Mouse (Mus musculus) heart, embryonic 13.5 days (tissue): ENCODE data around the gene Iqgap1. TPM values are rescaled to one million over a fixed set of nuclear protein-coding genes. Genes with fewer than 3 reads are reported as not detected.
"Not testable (repeated sequence)": the region's sequence is repeated elsewhere in the genome, so short reads cannot be mapped to it uniquely, and the experiment has no call there.

Source experiments
- ATAC-seq: fragments of 200-750 bp; cut with Nextera tagmentation; 2 replicates; pipeline ENCODE4 v1.8.0; 2017; ENCODE audit warnings: moderate TSS enrichment; ENCODE audit not compliant: insufficient number of reproducible peaks, low FRiP score, low TSS enrichment; ENCODE audit errors: extremely low read depth
- H3K27ac ChIP-seq: fragments of 300-500 bp; sonication (generic); replicated peaks from 2 replicates; pipeline ENCODE4 v1.5.1; 2015; ENCODE audit warnings: moderate library complexity, mild to moderate bottlenecking, inconsistent platforms
- H3K27me3 ChIP-seq: fragments of 300-500 bp; sonication (generic); replicated peaks from 2 replicates; pipeline ENCODE4 v1.6.1; 2015; ENCODE audit warnings: mild to moderate bottlenecking, inconsistent platforms
- H3K36me3 ChIP-seq: fragments of 300-500 bp; sonication (generic); 2 replicates; pipeline ENCODE4 v1.6.1; 2015; ENCODE audit warnings: mild to moderate bottlenecking, inconsistent platforms
- H3K4me1 ChIP-seq: fragments of 300-500 bp; sonication (generic); 2 replicates; pipeline ENCODE4 v1.6.1; 2015; ENCODE audit warnings: inconsistent platforms
- H3K4me2 ChIP-seq: fragments of 300-500 bp; sonication (generic); 2 replicates; pipeline ENCODE4 v1.6.1; 2015; ENCODE audit warnings: inconsistent platforms, mild to moderate bottlenecking, moderate library complexity
- H3K4me3 ChIP-seq: fragments of 300-500 bp; sonication (generic); 2 replicates; pipeline ENCODE4 v1.5.1; 2015; ENCODE audit warnings: moderate library complexity, mild to moderate bottlenecking, inconsistent platforms
- H3K9ac ChIP-seq: fragments of 300-500 bp; sonication (generic); 2 replicates; pipeline ENCODE4 v1.6.1; 2015; ENCODE audit warnings: inconsistent platforms, mild to moderate bottlenecking, moderate library complexity
- H3K9me3 ChIP-seq: fragments of 300-500 bp; sonication (generic); 2 replicates; pipeline ENCODE4 v1.6.1; 2016; ENCODE audit warnings: inconsistent platforms
- whole genome bisulfite sequencing: fragments of 180-500 bp; shearing (Covaris S2); methylation state at CpG from one replicate; pipeline ENCODE4 v1.1.7; 2015; ENCODE audit warnings: mixed read lengths; 5-methylcytosine and 5-hydroxymethylcytosine counted together
- polyA plus RNA-seq: library from polyadenylated mRNA; unstranded; fragments of >200 nt; fragmentation: Nextera tagmentation; extraction: Ambion mirVana; gene quantifications from 2 replicates; pipeline ENCODE4 v1.2.1, GENCODE M21; 2015

Iqgap1 gene
- polyA plus RNA-seq, 1 experiment from 2014 or later: 28.9 TPM

- no peak overlapping the region for H3K9ac ChIP-seq
- no peak overlapping the region for H3K4me2 ChIP-seq
- H3K27ac ChIP-seq: no peak overlapping the region
- ATAC-seq: no peak
- H3K9me3 ChIP-seq: no peaks in the 10 kb centered on the region
- no peaks in the 10 kb centered on the region for H3K4me1 ChIP-seq
- WGBS: 70% methylated on average over 1 of the region's 1 CpGs
- no peaks in the 10 kb centered on the region for H3K27me3 ChIP-seq
- H3K4me3 ChIP-seq: no peak overlapping the region
- no peaks in the 10 kb centered on the region for H3K36me3 ChIP-seq
Measured at GRCm38 (mm10) chr7:80843176-80843575, 17.4 kb upstream of the Iqgap1 start.

DNA sequence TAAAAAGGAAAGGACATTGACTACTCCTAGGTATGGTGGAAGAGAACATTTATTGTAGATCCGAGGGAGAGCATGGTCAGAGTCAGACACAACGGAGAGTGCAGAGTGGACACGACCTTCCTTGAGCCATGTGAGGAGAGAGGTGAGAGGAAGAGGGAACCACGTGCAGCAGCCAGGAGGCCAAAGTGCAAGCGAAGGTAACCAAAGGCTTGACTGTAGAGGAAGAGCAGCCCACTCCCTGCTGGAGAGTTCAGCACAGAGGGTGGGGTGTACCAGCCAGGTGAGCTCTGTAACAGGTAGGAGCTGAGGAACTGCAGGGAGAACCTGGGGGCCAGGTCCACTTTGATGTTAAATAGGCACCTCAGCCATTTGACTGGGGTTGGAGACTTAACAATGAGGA is 16.4 kb upstream of the Iqgap1 start:
- no peak for ATAC-seq
- H3K4me1 ChIP-seq: no peaks in the 10 kb centered on the region
- no peak overlapping the region for H3K4me3 ChIP-seq
- H3K4me2 ChIP-seq: no peak overlapping the region
- WGBS: 63% methylated on average over 5 of the region's 5 CpGs
- H3K27me3 ChIP-seq: no peaks in the 10 kb centered on the region
- no peaks in the 10 kb centered on the region for H3K36me3 ChIP-seq
- no peak overlapping the region for H3K9ac ChIP-seq
- no peaks in the 10 kb centered on the region for H3K9me3 ChIP-seq
- no peak overlapping the region for H3K27ac ChIP-seq

- Histone ChIP-seq H3K36me3 (no peaks in the 10 kb centered on the region), H3K4me3 (no peak overlapping the region), H3K27ac (no peak overlapping the region), H3K4me1 (no peaks in the 10 kb centered on the region), H3K27me3 (no peaks in the 10 kb centered on the region), H3K4me2 (no peak overlapping the region), H3K9me3 (no peaks in the 10 kb centered on the region), H3K9ac (no peak overlapping the region)
- no peak for ATAC-seq
- 70% methylated on average over 4 of the region's 4 CpGs for WGBS
Measured at GRCm38 (mm10) chr7:80840937-80841336, 15.2 kb upstream of the Iqgap1 start.

- no peak for ATAC-seq
- no peaks in the 10 kb centered on the region for H3K9me3 ChIP-seq
- H3K4me2 ChIP-seq: no peak overlapping the region
- no peak overlapping the region for H3K27ac ChIP-seq
- H3K4me1 ChIP-seq: 0 out of 2 replicates have a peak, but pooled peaks cover 3% of the 10 kb centered on the region
- no peak overlapping the region for H3K9ac ChIP-seq
- H3K27me3 ChIP-seq: no peaks in the 10 kb centered on the region
- H3K4me3 ChIP-seq: no peak overlapping the region
- H3K36me3 ChIP-seq: no peaks in the 10 kb centered on the region
- 32% methylated on average over 1 of the region's 1 CpGs for WGBS
Measured at GRCm38 (mm10) chr7:80840241-80840640, 14.5 kb upstream of the Iqgap1 start.

- Histone ChIP-seq H3K9ac (no peak overlapping the region), H3K36me3 (no peaks in the 10 kb centered on the region), H3K4me1 (0 out of 2 replicates have a peak, but pooled peaks cover 3% of the 10 kb centered on the region), H3K4me2 (no peak overlapping the region), H3K4me3 (no peak overlapping the region), H3K9me3 (no peaks in the 10 kb centered on the region), H3K27ac (no peak overlapping the region), H3K27me3 (no peaks in the 10 kb centered on the region)
- ATAC-seq: no peak
Measured at GRCm38 (mm10) chr7:80839755-80840154, 14.0 kb upstream of the Iqgap1 start.

- H3K27ac ChIP-seq: no peak overlapping the region
- H3K9ac ChIP-seq: no peak overlapping the region
- H3K4me3 ChIP-seq: no peak overlapping the region
- whole genome bisulfite sequencing: 49% methylated on average over 7 of the region's 7 CpGs
- 0 out of 2 replicates have a peak, but pooled peaks cover 3% of the 10 kb centered on the region for H3K4me1 ChIP-seq
- H3K9me3 ChIP-seq: no peaks in the 10 kb centered on the region
- no peak for ATAC-seq
- no peak overlapping the region for H3K4me2 ChIP-seq
- no peaks in the 10 kb centered on the region for H3K36me3 ChIP-seq
- no peaks in the 10 kb centered on the region for H3K27me3 ChIP-seq
Measured at GRCm38 (mm10) chr7:80838247-80838646, 12.5 kb upstream of the Iqgap1 start.

GRCm38 (mm10) chr7:80837736-80838135 is 12.0 kb upstream of the Iqgap1 start:
- no peak overlapping the region for H3K27ac ChIP-seq
- no peak overlapping the region for H3K4me3 ChIP-seq
- H3K9me3 ChIP-seq: no peaks in the 10 kb centered on the region
- no peaks in the 10 kb centered on the region for H3K36me3 ChIP-seq
- no peaks in the 10 kb centered on the region for H3K27me3 ChIP-seq
- no peak overlapping the region for H3K4me2 ChIP-seq
- 0 out of 2 replicates have a peak, but pooled peaks cover 3% of the 10 kb centered on the region for H3K4me1 ChIP-seq
- no peak overlapping the region for H3K9ac ChIP-seq
- WGBS: 40% methylated on average over 9 of the region's 9 CpGs
- ATAC-seq: no peak

DNA sequence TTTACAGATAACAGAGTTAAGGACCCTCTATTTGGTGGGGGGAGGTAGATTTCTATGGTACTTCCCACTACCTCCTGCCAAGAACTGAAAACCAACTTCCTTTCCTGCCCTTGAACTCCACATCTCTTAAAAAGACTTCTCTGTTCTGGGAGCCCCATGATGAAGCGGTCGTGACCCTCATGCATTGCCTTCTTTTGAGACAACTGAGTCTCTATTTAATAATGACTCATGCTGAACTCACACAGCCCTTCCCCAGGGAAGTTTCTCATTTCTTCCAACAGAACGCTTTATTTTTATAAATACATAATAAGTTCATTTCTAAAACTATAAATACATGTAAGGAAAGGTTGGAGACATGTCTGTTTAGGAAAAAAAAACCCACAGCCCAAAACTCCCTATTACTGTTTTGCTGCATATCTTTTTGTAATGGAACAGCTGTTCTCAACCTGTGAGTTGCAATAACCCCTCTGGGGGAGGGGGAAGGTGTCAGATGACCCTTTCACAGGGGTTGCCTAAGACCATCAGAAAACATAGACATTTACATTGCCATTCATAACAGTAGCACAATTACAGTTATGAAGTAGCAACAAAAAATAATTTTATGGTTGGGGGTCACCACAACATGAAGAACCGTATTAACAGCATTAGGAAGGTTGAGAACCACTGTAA is 10.3 kb upstream of the Iqgap1 start:
- H3K36me3 ChIP-seq: no peaks in the 10 kb centered on the region
- peaks cover 9% of the 10 kb centered on the region for H3K4me1 ChIP-seq
- H3K9ac ChIP-seq: no peak overlapping the region
- 0 out of 2 replicates have a peak overlapping the region, but pooled peaks have one; percentile 26 for H3K27ac ChIP-seq
- H3K9me3 ChIP-seq: no peaks in the 10 kb centered on the region
- no peak overlapping the region for H3K4me3 ChIP-seq
- H3K27me3 ChIP-seq: no peaks in the 10 kb centered on the region
- 69% methylated on average over 4 of the region's 4 CpGs for WGBS
- H3K4me2 ChIP-seq: no peak overlapping the region
- no peak for ATAC-seq

GRCm38 (mm10) chr7:80833651-80834532 is 8.1 kb upstream of the Iqgap1 start:
- Histone ChIP-seq H3K4me3 (no peak overlapping the region), H3K36me3 (no peaks in the 10 kb centered on the region), H3K4me2 (no peak overlapping the region), H3K9me3 (no peaks in the 10 kb centered on the region), H3K9ac (no peak overlapping the region), H3K27ac (no peak overlapping the region), H3K27me3 (no peaks in the 10 kb centered on the region), H3K4me1 (peaks cover 12% of the 10 kb centered on the region)
- ATAC-seq: no peak
- WGBS: 27% methylated on average over 12 of the region's 12 CpGs

DNA sequence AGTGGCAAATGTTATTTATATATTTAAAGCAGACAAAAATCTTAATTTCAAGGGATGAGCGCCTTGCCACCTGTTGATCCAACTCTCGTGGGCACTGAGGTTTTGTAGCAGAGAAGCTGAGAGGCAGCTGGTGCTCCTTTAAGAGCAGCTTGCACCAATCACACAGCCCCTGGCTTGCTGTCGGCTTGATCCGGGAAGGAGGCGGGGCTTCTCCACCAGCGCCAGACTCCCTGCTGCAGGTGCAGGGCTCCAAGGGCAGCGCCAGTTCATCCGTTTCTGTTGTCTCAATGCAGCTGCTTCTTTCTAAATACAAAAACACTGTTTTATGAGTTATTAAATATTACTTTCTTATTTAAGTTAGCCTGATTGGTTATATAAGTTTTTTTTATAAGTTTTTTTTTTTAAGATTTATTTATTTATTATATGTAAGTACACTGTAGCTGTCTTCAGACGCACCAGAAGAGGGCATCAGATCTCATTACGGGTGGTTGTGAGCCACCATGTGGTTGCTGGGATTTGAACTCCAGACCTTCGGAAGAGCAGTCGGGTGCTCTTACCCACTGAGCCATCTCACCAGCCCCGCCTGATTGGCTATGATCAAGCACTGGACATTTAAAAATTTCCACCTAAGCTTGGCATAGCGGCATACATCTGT is 7.3 kb upstream of the Iqgap1 start:
- not testable (repeated sequence) for H3K27me3 ChIP-seq, H3K9ac ChIP-seq, H3K27ac ChIP-seq, H3K9me3 ChIP-seq, H3K36me3 ChIP-seq, H3K4me3 ChIP-seq
- Histone ChIP-seq H3K4me1 (peaks cover 14% of the 10 kb centered on the region), H3K4me2 (peak overlapping the region; percentile 22)
- 13% methylated on average over 14 of the region's 14 CpGs for WGBS
- 0 out of 2 replicates have a peak, but pooled peaks have one; percentile 42 for ATAC-seq

GRCm38 (mm10) chr7:80832191-80832590 is 6.4 kb upstream of the Iqgap1 start:
- no peaks in the 10 kb centered on the region for H3K9me3 ChIP-seq
- H3K4me2 ChIP-seq: no peak overlapping the region
- H3K9ac ChIP-seq: no peak overlapping the region
- peaks cover 18% of the 10 kb centered on the region for H3K4me1 ChIP-seq
- no peak for ATAC-seq
- H3K4me3 ChIP-seq: no peak overlapping the region
- peak overlapping the region; percentile 42; the same call in 1 of the 2 replicates for H3K27ac ChIP-seq
- H3K36me3 ChIP-seq: no peaks in the 10 kb centered on the region
- no peaks in the 10 kb centered on the region for H3K27me3 ChIP-seq
- 32% methylated on average over 4 of the region's 4 CpGs for WGBS
